Mouse (Mus musculus) activated CD4-positive, CD25-positive, alpha-beta regulatory T cell (primary cell): Measurements from ENCODE around the gene Gm9507. TPM values are rescaled to one million over a fixed set of nuclear protein-coding genes. Genes with fewer than 3 reads are reported as not detected.

Experiments used
- polyA plus RNA-seq, 2 experiments: library from polyadenylated mRNA; unstranded; fragments of 100-300 nt; shearing (Covaris generic); gene quantifications; one replicate each; pipeline ENCODE4 v1.2.1; 2017

Gene Gm9507
- polyA plus RNA-seq = not detected

GRCm38 (mm10) chr10:77811743-77812142, at the start of gene Gm9507:
Gene Gm9507, minus strand, starts transcription at chr10:77811843.

GRCm38 (mm10) chr10:77852559-77852958, 40.9 kb upstream of the Gm9507 start, which contains the start of gene Gm10318:
Gene Gm10318, plus strand, starts transcription at chr10:77852859.

GRCm38 (mm10) chr10:77846503-77846902, 34.9 kb upstream of the Gm9507 start, which contains the start of gene Gm36176:
Gene Gm36176, plus strand, starts transcription at chr10:77846803.

GRCm38 (mm10) chr10:77835647-77836046, 24.0 kb upstream of the Gm9507 start, which contains the start of gene Krtap10-10:
Gene Krtap10-10, plus strand, starts transcription at chr10:77835947.

GRCm38 (mm10) chr10:77826951-77827350, 15.3 kb upstream of the Gm9507 start, which contains the start of gene Krtap10-4:
Gene Krtap10-4, minus strand, starts transcription at chr10:77827095.

GRCm38 (mm10) chr10:77814382-77814781, 2.7 kb upstream of the Gm9507 start, which contains the start of gene Gm2696:
Gene Gm2696, plus strand, starts transcription at chr10:77814682.

GRCm38 (mm10) chr10:77798921-77799508, 12.6 kb downstream of the Gm9507 start, which contains the start of gene Gm19668:
Gene Gm19668, minus strand, starts transcription at chr10:77799133.

GRCm38 (mm10) chr10:77794976-77795375, 16.7 kb downstream of the Gm9507 start, which contains the start of gene Gm9639:
Gene Gm9639, minus strand, starts transcription at chr10:77795076.

GRCm38 (mm10) chr10:77787876-77788275, 23.8 kb downstream of the Gm9507 start, which contains the start of gene Gm7137:
Gene Gm7137, minus strand, starts transcription at chr10:77788200.

GRCm38 (mm10) chr10:77782442-77782841, 29.2 kb downstream of the Gm9507 start, which contains the start of gene Gm3250:
Gene Gm3250, minus strand, starts transcription at chr10:77782542.

GRCm38 (mm10) chr10:77776844-77777243, 34.8 kb downstream of the Gm9507 start, which contains the start of gene Gm7138:
Gene Gm7138, minus strand, starts transcription at chr10:77776944.

GRCm38 (mm10) chr10:77771225-77771624, 40.4 kb downstream of the Gm9507 start, which contains the start of gene Gm3238:
Gene Gm3238, minus strand, starts transcription at chr10:77771325.

Other genes with a start within 250 kb of the Gm9507 start
- gene Pttg1ip, start 230.1 kb downstream of the Gm9507 start, polyA plus RNA-seq = 10 to 100 TPM; 80.5 to 89.8 TPM
- gene Sumo3, start 205.7 kb downstream of the Gm9507 start, polyA plus RNA-seq = 100 to 1,000 TPM; 101 to 149 TPM
- not detected for gene Gm49325, start 205.6 kb downstream of the Gm9507 start, polyA plus RNA-seq
- 10 to 100 TPM; 44.2 to 47.5 TPM for gene Ube2g2, start 189.6 kb downstream of the Gm9507 start, polyA plus RNA-seq
- under 1 TPM; 0.29 to 0.33 TPM for gene Tspear, start 125.3 kb downstream of the Gm9507 start, polyA plus RNA-seq
- gene Gm19402, start 121.1 kb downstream of the Gm9507 start, polyA plus RNA-seq = not detected
- not detected for gene Gm9508, start 114.6 kb downstream of the Gm9507 start, polyA plus RNA-seq
- not detected for gene Gm10272, start 105.2 kb downstream of the Gm9507 start, polyA plus RNA-seq
- under 1 TPM in 1 of 2 experiments, not detected in 1; 0.65 TPM for gene Gm10024, start 100.4 kb downstream of the Gm9507 start, polyA plus RNA-seq
- not detected for gene Gm10142, start 96.0 kb downstream of the Gm9507 start, polyA plus RNA-seq
- not detected for gene Krtap12-1, start 91.2 kb downstream of the Gm9507 start, polyA plus RNA-seq
- not detected for gene Gm10100, start 85.4 kb downstream of the Gm9507 start, polyA plus RNA-seq
- gene Gm18596, start 69.2 kb downstream of the Gm9507 start, polyA plus RNA-seq = not detected
- not detected for gene Gm9736, start 60.5 kb downstream of the Gm9507 start, polyA plus RNA-seq
- gene Gm3233, start 52.2 kb downstream of the Gm9507 start, polyA plus RNA-seq = not detected
- not detected for gene Gm3238, start 40.5 kb downstream of the Gm9507 start, polyA plus RNA-seq
- not detected for gene Gm7138, start 34.9 kb downstream of the Gm9507 start, polyA plus RNA-seq
- gene Gm3250, start 29.3 kb downstream of the Gm9507 start, polyA plus RNA-seq = not detected
- not detected for gene Gm7137, start 23.6 kb downstream of the Gm9507 start, polyA plus RNA-seq
- not detected for gene Gm9639, start 16.8 kb downstream of the Gm9507 start, polyA plus RNA-seq
- not detected for gene Gm19668, start 12.7 kb downstream of the Gm9507 start, polyA plus RNA-seq
- not detected for gene Gm2696, start 2.8 kb upstream of the Gm9507 start, polyA plus RNA-seq
- under 1 TPM in 1 of 2 experiments, not detected in 1; 0.21 TPM for gene Krtap10-4, start 15.3 kb upstream of the Gm9507 start, polyA plus RNA-seq
- gene Krtap10-10, start 24.1 kb upstream of the Gm9507 start, polyA plus RNA-seq = not detected
- gene Gm36176, start 35.0 kb upstream of the Gm9507 start, polyA plus RNA-seq = not detected
- gene Gm10318, start 41.0 kb upstream of the Gm9507 start, polyA plus RNA-seq = not detected
- gene Gm3285, start 50.1 kb upstream of the Gm9507 start, polyA plus RNA-seq = not detected
- under 1 TPM in 1 of 2 experiments, not detected in 1; 0.22 TPM for gene Lrrc3, start 90.7 kb upstream of the Gm9507 start, polyA plus RNA-seq
- gene Trpm2, start 158.7 kb upstream of the Gm9507 start, polyA plus RNA-seq = 1 to 10 TPM; 1.2 to 1.7 TPM
- gene 1810043G02Rik, start 166.7 kb upstream of the Gm9507 start, polyA plus RNA-seq = 10 to 100 TPM in 1 of 2 experiments, 1 to 10 TPM in 1; 5.0 to 11.3 TPM
- gene Pfkl, start 198.2 kb upstream of the Gm9507 start, polyA plus RNA-seq = 10 to 100 TPM; 53.8 to 58.8 TPM
- gene Dnmt3l, start 230.1 kb upstream of the Gm9507 start, polyA plus RNA-seq = under 1 TPM in 1 of 2 experiments, not detected in 1; 0.20 TPM
- 1 to 10 TPM in 1 of 2 experiments, under 1 TPM in 1; 0.21 to 1.5 TPM for gene Aire, start 231.8 kb upstream of the Gm9507 start, polyA plus RNA-seq